Mouse (Mus musculus) subcutaneous adipose tissue, adult 2 months (tissue): ENCODE data around the gene Nuak1. TPM values are rescaled to one million over a fixed set of nuclear protein-coding genes. Genes with fewer than 3 reads are reported as not detected.

ENCODE experiments used
- polyA plus RNA-seq: library from polyadenylated mRNA; depleted of rRNA; stranded (reverse); fragments of >200 nt; gene quantifications from 2 replicates; pipeline ENCODE4 v1.2.3, GENCODE M21; 2012; ENCODE audit warnings: low replicate concordance; rRNA removed

The Nuak1 gene
- polyA plus RNA-seq = 28.4 and 29.4 TPM in 2 replicates

GRCm38 (mm10) chr10:84440541-84441433, at the start of gene Nuak1:
Nuak1 (minus strand) TSS chr10:84440597.

Other genes starting within 250 kb of the Nuak1 start
- gene Ckap4, start 93.5 kb upstream of the Nuak1 start, polyA plus RNA-seq = 12.6 and 52.6 TPM in 2 replicates
- 40.8 and 53.8 TPM in 2 replicates for gene Tcp11l2, start 136.0 kb upstream of the Nuak1 start, polyA plus RNA-seq
- 4.3 and 8.3 TPM in 2 replicates for gene Polr3b, start 181.7 kb upstream of the Nuak1 start, polyA plus RNA-seq